Mouse (Mus musculus) embryonic fibroblast, embryonic 13.5 days (primary cell): Measurements from ENCODE around the gene Daam1.

Experiments used
- CTCF ChIP-seq: IDR thresholded peaks from 2 replicates; pipeline ENCODE4 v1.5.1; 2011; ENCODE audit warnings: mild to moderate bottlenecking, control low read depth, low read length, moderate library complexity, borderline replicate concordance; ENCODE audit not compliant: insufficient read depth
- POLR2A ChIP-seq: IDR thresholded peaks from 2 replicates; pipeline ENCODE4 v1.6.1; 2011; ENCODE audit warnings: low read depth, mild to moderate bottlenecking, control low read depth, low read length, moderate library complexity

DNA sequence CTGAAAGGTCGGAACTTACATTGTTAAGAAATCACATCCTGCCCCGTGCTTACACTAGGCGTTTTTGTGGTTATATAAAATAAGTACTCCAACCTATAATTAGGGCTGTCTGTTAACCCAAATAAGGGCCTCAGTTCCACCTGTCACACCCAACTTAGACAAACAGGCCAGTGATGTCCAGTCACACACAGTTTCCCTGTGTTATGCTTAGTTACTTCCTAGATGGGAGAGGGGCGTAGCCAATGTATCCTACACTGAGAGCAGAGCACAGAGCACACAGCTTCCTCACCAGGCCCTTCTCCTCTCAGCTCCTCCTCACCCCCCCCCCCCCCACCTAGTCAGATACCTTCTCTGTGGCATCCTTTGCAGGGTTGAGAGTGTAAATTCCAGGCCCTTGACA is 41.5 kb downstream of the Daam1 start:
- no peak for TF ChIP-seq CTCF
- TF ChIP-seq POLR2A, result no peak
